Mouse (Mus musculus) lung, embryonic 15.5 days (tissue): ENCODE results near the gene Pdcd10. TPM values are rescaled to one million over a fixed set of nuclear protein-coding genes. Genes with fewer than 3 reads are reported as not detected.

Source experiments
- ATAC-seq: fragments of 200-750 bp; cut with Nextera tagmentation; 2 replicates; pipeline ENCODE4 v1.8.0; 2017; ENCODE audit warnings: moderate number of reproducible peaks, borderline replicate concordance; ENCODE audit not compliant: low FRiP score, low TSS enrichment; ENCODE audit errors: extremely low read depth
- H3K27ac ChIP-seq: fragments of 300-500 bp; sonication (generic); 2 replicates; pipeline ENCODE4 v1.5.1; 2015; ENCODE audit warnings: moderate library complexity, mild to moderate bottlenecking, inconsistent platforms
- H3K27me3 ChIP-seq: fragments of 300-500 bp; sonication (generic); 2 replicates; pipeline ENCODE4 v1.6.1; 2015; ENCODE audit warnings: inconsistent platforms
- H3K36me3 ChIP-seq: fragments of 300-500 bp; sonication (generic); 2 replicates; pipeline ENCODE4 v1.6.1; 2015; ENCODE audit warnings: inconsistent platforms
- H3K4me1 ChIP-seq: fragments of 300-500 bp; sonication (generic); 2 replicates; pipeline ENCODE4 v1.6.1; 2015; ENCODE audit warnings: inconsistent platforms
- H3K4me2 ChIP-seq: fragments of 300-500 bp; sonication (generic); 2 replicates; pipeline ENCODE4 v1.6.1; 2015; ENCODE audit warnings: inconsistent platforms, mild to moderate bottlenecking, moderate library complexity
- H3K4me3 ChIP-seq: fragments of 300-500 bp; sonication (generic); 2 replicates; pipeline ENCODE4 v1.5.1; 2015; ENCODE audit warnings: mild to moderate bottlenecking, inconsistent platforms
- H3K9ac ChIP-seq: fragments of 300-500 bp; sonication (generic); 2 replicates; pipeline ENCODE4 v1.6.1; 2015; ENCODE audit warnings: inconsistent platforms
- H3K9me3 ChIP-seq: fragments of 300-500 bp; sonication (generic); 2 replicates; pipeline ENCODE4 v1.6.1; 2016; ENCODE audit warnings: inconsistent platforms
- WGBS: fragments of 180-500 bp; shearing (Covaris S2); methylation state at CpG from one replicate; pipeline ENCODE4 v1.1.7; 2015; 5-methylcytosine and 5-hydroxymethylcytosine counted together
- polyA plus RNA-seq: library from polyadenylated mRNA; unstranded; fragments of >200 nt; fragmentation: Nextera tagmentation; extraction: Ambion mirVana; gene quantifications from 2 replicates; pipeline ENCODE4 v1.2.1, GENCODE M21; 2015

Gene Pdcd10
- polyA plus RNA-seq, 1 experiment from 2014 or later, result 92.1 TPM

- Histone ChIP-seq H3K27me3 (no peaks in the 10 kb centered on the region), H3K4me3 (no peak overlapping the region), H3K4me1 (no peaks in the 10 kb centered on the region), H3K9ac (no peak overlapping the region), H3K4me2 (no peak overlapping the region), H3K27ac (no peak overlapping the region), H3K9me3 (no peaks in the 10 kb centered on the region), H3K36me3 (peaks cover 13% of the 10 kb centered on the region)
- 52% methylated on average over 3 of the region's 3 CpGs for WGBS
- no peak for ATAC-seq
These were observed 22.4 kb downstream of the Pdcd10 start for GRCm38 (mm10) chr3:75534045-75534834.

GRCm38 (mm10) chr3:75531074-75531473, 25.6 kb downstream of the Pdcd10 start:
- 69% methylated on average over 3 of the region's 3 CpGs for WGBS
- no peak for ATAC-seq
- H3K4me2 ChIP-seq, result no peak overlapping the region
- H3K27me3 ChIP-seq, result no peaks in the 10 kb centered on the region
- no peak overlapping the region for H3K4me3 ChIP-seq
- no peak overlapping the region for H3K27ac ChIP-seq
- no peak overlapping the region for H3K9ac ChIP-seq
- peaks cover 7% of the 10 kb centered on the region for H3K36me3 ChIP-seq
- H3K4me1 ChIP-seq, result no peaks in the 10 kb centered on the region
- H3K9me3 ChIP-seq, result no peaks in the 10 kb centered on the region

- Histone ChIP-seq H3K4me2 (no peak overlapping the region), H3K9me3 (no peaks in the 10 kb centered on the region), H3K27me3 (no peaks in the 10 kb centered on the region), H3K4me3 (no peak overlapping the region), H3K36me3 (peaks cover 20% of the 10 kb centered on the region), H3K4me1 (no peaks in the 10 kb centered on the region), H3K27ac (no peak overlapping the region), H3K9ac (no peak overlapping the region)
- ATAC-seq, result no peak
- WGBS, result 80% methylated on average over 1 of the region's 1 CpGs
These were observed 34.1 kb downstream of the Pdcd10 start for GRCm38 (mm10) chr3:75522527-75522926.

- ATAC-seq, result no peak
- no peaks in the 10 kb centered on the region for H3K4me1 ChIP-seq
- no peak overlapping the region for H3K27ac ChIP-seq
- no peaks in the 10 kb centered on the region for H3K27me3 ChIP-seq
- peaks cover 20% of the 10 kb centered on the region for H3K36me3 ChIP-seq
- no peaks in the 10 kb centered on the region for H3K9me3 ChIP-seq
- H3K9ac ChIP-seq, result no peak overlapping the region
- no peak overlapping the region for H3K4me2 ChIP-seq
- WGBS, result 89% methylated on average over 2 of the region's 2 CpGs
- H3K4me3 ChIP-seq, result no peak overlapping the region
These were observed 35.3 kb downstream of the Pdcd10 start for GRCm38 (mm10) chr3:75521314-75521713.

GRCm38 (mm10) chr3:75517631-75518250, 38.9 kb downstream of the Pdcd10 start:
- H3K9ac ChIP-seq, result no peak overlapping the region

GRCm38 (mm10) chr3:75498961-75499960, 57.4 kb downstream of the Pdcd10 start:
- Histone ChIP-seq H3K27me3 (no peaks in the 10 kb centered on the region), H3K36me3 (no peaks in the 10 kb centered on the region), H3K4me2 (no peak overlapping the region), H3K4me3 (no peak overlapping the region), H3K27ac (no peak overlapping the region), H3K9me3 (no peaks in the 10 kb centered on the region), H3K9ac (no peak overlapping the region), H3K4me1 (no peaks in the 10 kb centered on the region)
- no peak for ATAC-seq
- WGBS, result 74% methylated on average over 7 of the region's 7 CpGs

More at GRCm38 (mm10) chr3:75517631-75518250, 38.9 kb downstream of the Pdcd10 start:
- peaks cover 25% of the 10 kb centered on the region for H3K36me3 ChIP-seq
- ATAC-seq, result no peak
- no peak overlapping the region for H3K27ac ChIP-seq
- no peaks in the 10 kb centered on the region for H3K9me3 ChIP-seq
- no peak overlapping the region for H3K4me3 ChIP-seq
- H3K27me3 ChIP-seq, result no peaks in the 10 kb centered on the region
- H3K4me1 ChIP-seq, result no peaks in the 10 kb centered on the region
- no peak overlapping the region for H3K4me2 ChIP-seq
- WGBS, result 80% methylated on average over 7 of the region's 7 CpGs

- Histone ChIP-seq H3K4me1 (no peaks in the 10 kb centered on the region), H3K4me3 (no peak overlapping the region), H3K36me3 (no peaks in the 10 kb centered on the region), H3K27me3 (no peaks in the 10 kb centered on the region), H3K9me3 (no peaks in the 10 kb centered on the region), H3K9ac (no peak overlapping the region), H3K4me2 (no peak overlapping the region), H3K27ac (no peak overlapping the region)
- WGBS, result 69% methylated on average over 3 of the region's 3 CpGs
- no peak for ATAC-seq
These were observed 63.7 kb downstream of the Pdcd10 start for GRCm38 (mm10) chr3:75492913-75493312.

GRCm38 (mm10) chr3:75482056-75482455, 74.6 kb downstream of the Pdcd10 start, which contains the start of gene Wdr49:
TSS of gene Wdr49 (minus strand) at chr3:75482156.
- H3K9ac ChIP-seq, result no peak within 1 kb of the TSS
- H3K4me3 ChIP-seq, result no peak within 1 kb of the TSS
- H3K27me3 ChIP-seq, result no peaks in the 10 kb centered on the region
- no peaks in the 10 kb centered on the region for H3K9me3 ChIP-seq
- no peak for ATAC-seq
- no peaks in the 10 kb centered on the region for H3K36me3 ChIP-seq
- H3K4me1 ChIP-seq, result no peaks in the 10 kb centered on the region
- no peak within 1 kb of the TSS for H3K4me2 ChIP-seq
- no peak within 1 kb of the TSS for H3K27ac ChIP-seq
- WGBS, result 33% methylated on average over 2 of the region's 2 CpGs

GRCm38 (mm10) chr3:75475106-75475505, 81.5 kb downstream of the Pdcd10 start:
- ATAC-seq, result no peak
- H3K4me2 ChIP-seq, result no peak overlapping the region
- no peak overlapping the region for H3K27ac ChIP-seq
- H3K9ac ChIP-seq, result no peak overlapping the region
- no peaks in the 10 kb centered on the region for H3K4me1 ChIP-seq
- H3K36me3 ChIP-seq, result no peaks in the 10 kb centered on the region
- 71% methylated on average over 7 of the region's 7 CpGs for WGBS
- no peak overlapping the region for H3K4me3 ChIP-seq
- H3K27me3 ChIP-seq, result no peaks in the 10 kb centered on the region
- H3K9me3 ChIP-seq, result no peaks in the 10 kb centered on the region

GRCm38 (mm10) chr3:75474657-75475056, 82.0 kb downstream of the Pdcd10 start:
- Histone ChIP-seq H3K4me2 (no peak overlapping the region), H3K4me3 (no peak overlapping the region), H3K36me3 (no peaks in the 10 kb centered on the region), H3K27ac (no peak overlapping the region), H3K9me3 (no peaks in the 10 kb centered on the region), H3K27me3 (no peaks in the 10 kb centered on the region), H3K9ac (no peak overlapping the region), H3K4me1 (no peaks in the 10 kb centered on the region)
- WGBS, result 74% methylated on average over 7 of the region's 7 CpGs
- ATAC-seq, result no peak

GRCm38 (mm10) chr3:75468154-75468553, 88.5 kb downstream of the Pdcd10 start:
- H3K4me2 ChIP-seq, result no peak overlapping the region
- H3K4me3 ChIP-seq, result no peak overlapping the region
- no peaks in the 10 kb centered on the region for H3K36me3 ChIP-seq
- ATAC-seq, result no peak
- no peak overlapping the region for H3K9ac ChIP-seq
- H3K27ac ChIP-seq, result no peak overlapping the region
- no peaks in the 10 kb centered on the region for H3K4me1 ChIP-seq
- WGBS, result 76% methylated on average over 7 of the region's 7 CpGs
- no peaks in the 10 kb centered on the region for H3K27me3 ChIP-seq
- no peaks in the 10 kb centered on the region for H3K9me3 ChIP-seq
